Mouse (Mus musculus) ES-E14 (cell line): ENCODE results near the gene Smyd3. TPM values are rescaled to one million over a fixed set of nuclear protein-coding genes. Genes with fewer than 3 reads are reported as not detected.

Source experiments
- DNase-seq: peaks from one replicate; pipeline ENCODE4 v3.0.0-alpha.2; 2013; ENCODE audit warnings: low read depth, low spot score
- H3K27ac ChIP-seq: 2 replicates; pipeline ENCODE4 v1.5.1; 2012; ENCODE audit warnings: low read depth, mild to moderate bottlenecking, low read length, moderate library complexity, mixed read lengths; ENCODE audit not compliant: poor library complexity, insufficient read depth, severe bottlenecking
- H3K36me3 ChIP-seq: 2 replicates; pipeline ENCODE4 v1.6.1; 2012; ENCODE audit warnings: mild to moderate bottlenecking, low read length, moderate library complexity, mixed read lengths; ENCODE audit not compliant: control insufficient read depth, poor library complexity, insufficient read depth, severe bottlenecking
- H3K4me1 ChIP-seq, 2 experiments: fragments of 150-350 bp in 1 of 2; sonication (generic) in 1 of 2; 2 replicates each; pipeline ENCODE4 v1.6.1; 2012; ENCODE audit warnings: low read length in 2 of 2, mild to moderate bottlenecking in 1 of 2, mixed read lengths in 1 of 2; ENCODE audit not compliant: control insufficient read depth in 2 of 2, insufficient read depth in 2 of 2, poor library complexity in 1 of 2
- H3K4me3 ChIP-seq, 2 experiments: fragments of 150-350 bp in 1 of 2; sonication (generic) in 1 of 2; 2 replicates each; pipeline ENCODE4 v1.5.1; 2012; ENCODE audit warnings: low read length in 2 of 2, low read depth in 1 of 2, mild to moderate bottlenecking in 1 of 2, mixed read lengths in 1 of 2; ENCODE audit not compliant: insufficient read depth in 1 of 2, poor library complexity in 1 of 2, severe bottlenecking in 1 of 2
- H3K9ac ChIP-seq: 2 replicates; pipeline ENCODE4 v1.6.1; 2012; ENCODE audit warnings: low read depth, mild to moderate bottlenecking, low read length, mixed read lengths; ENCODE audit not compliant: poor library complexity, insufficient read depth, severe bottlenecking
- H3K9me3 ChIP-seq: fragments of 150-350 bp; sonication (generic); 2 replicates; pipeline ENCODE4 v1.6.1; 2012; ENCODE audit warnings: low read depth, mild to moderate bottlenecking, low read length; ENCODE audit not compliant: control insufficient read depth, insufficient read depth
- CHD2 ChIP-seq: IDR thresholded peaks from 2 replicates; pipeline ENCODE4 v1.6.1; 2014; ENCODE audit warnings: mild to moderate bottlenecking, low read depth, low read length, inconsistent platforms
- HCFC1 ChIP-seq: IDR thresholded peaks from 2 replicates; pipeline ENCODE4 v1.6.1; 2012; ENCODE audit warnings: low read length, inconsistent platforms, borderline replicate concordance; ENCODE audit not compliant: insufficient read depth
- MAFK ChIP-seq: IDR thresholded peaks from 2 replicates; pipeline ENCODE4 v1.6.1; 2014; ENCODE audit warnings: mild to moderate bottlenecking, low read depth, low read length, inconsistent platforms; ENCODE audit not compliant: insufficient read depth
- ZC3H11A ChIP-seq: IDR thresholded peaks from 2 replicates; pipeline ENCODE4 v1.6.1; 2012; ENCODE audit warnings: low read depth, mild to moderate bottlenecking, inconsistent platforms, low read length, borderline replicate concordance
- ZNF384 ChIP-seq: IDR thresholded peaks from 2 replicates; pipeline ENCODE4 v1.6.1; 2012; ENCODE audit warnings: low read depth, low read length, inconsistent platforms
- in situ Hi-C, 2 experiments: fragments of 600-800 bp; cut with MboI; formaldehyde crosslinking; loops; one replicate each; pipeline ENCODE4 v1.15.1; 2025; ENCODE audit warnings: low sequenced_read_pairs in 2 of 2, inconsistent platforms in 1 of 2; ENCODE audit not compliant: unreplicated experiment in 2 of 2
- total RNA-seq: library from RNA; depleted of rRNA; stranded (reverse); fragments of 300-350 nt; gene quantifications from 2 replicates; pipeline ENCODE4 v1.2.3, GENCODE M21; 2012

Gene Smyd3
- total RNA-seq, 1 experiment, result 18.3 TPM

DNA sequence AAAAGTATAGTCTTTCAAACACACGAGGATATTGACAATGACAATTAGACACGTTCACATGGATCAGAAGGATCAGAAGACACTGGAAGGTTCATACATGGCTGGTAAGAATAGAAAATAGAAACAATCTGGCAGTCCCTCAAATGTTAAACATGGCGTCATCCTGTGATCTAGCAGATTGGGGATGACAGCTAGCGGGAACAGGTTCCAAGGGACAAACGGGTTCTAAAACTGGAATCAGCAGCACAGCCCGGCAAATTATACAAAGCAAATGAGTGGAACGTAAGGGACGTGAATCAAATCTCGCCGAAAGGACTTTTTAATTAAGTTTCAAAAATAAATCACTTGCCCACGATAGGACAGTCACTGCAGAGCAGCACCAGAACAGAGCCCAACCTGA, 81.2 kb downstream of the Smyd3 start:
- no peaks in the 10 kb centered on the region for H3K4me1 ChIP-seq
- in situ Hi-C loops, result no loop called here
- DNase-seq, result no peak
- no peaks in the 10 kb centered on the region for H3K9me3 ChIP-seq
- no peak overlapping the region for H3K9ac ChIP-seq
- no peak overlapping the region for H3K4me3 ChIP-seq
- H3K27ac ChIP-seq, result no peak overlapping the region
- no peaks in the 10 kb centered on the region for H3K36me3 ChIP-seq
- no peak for TF ChIP-seq HCFC1
- no peak for TF ChIP-seq MAFK
- no peak for TF ChIP-seq CHD2
- no peak for TF ChIP-seq ZNF384
- no peak for TF ChIP-seq ZC3H11A

DNA sequence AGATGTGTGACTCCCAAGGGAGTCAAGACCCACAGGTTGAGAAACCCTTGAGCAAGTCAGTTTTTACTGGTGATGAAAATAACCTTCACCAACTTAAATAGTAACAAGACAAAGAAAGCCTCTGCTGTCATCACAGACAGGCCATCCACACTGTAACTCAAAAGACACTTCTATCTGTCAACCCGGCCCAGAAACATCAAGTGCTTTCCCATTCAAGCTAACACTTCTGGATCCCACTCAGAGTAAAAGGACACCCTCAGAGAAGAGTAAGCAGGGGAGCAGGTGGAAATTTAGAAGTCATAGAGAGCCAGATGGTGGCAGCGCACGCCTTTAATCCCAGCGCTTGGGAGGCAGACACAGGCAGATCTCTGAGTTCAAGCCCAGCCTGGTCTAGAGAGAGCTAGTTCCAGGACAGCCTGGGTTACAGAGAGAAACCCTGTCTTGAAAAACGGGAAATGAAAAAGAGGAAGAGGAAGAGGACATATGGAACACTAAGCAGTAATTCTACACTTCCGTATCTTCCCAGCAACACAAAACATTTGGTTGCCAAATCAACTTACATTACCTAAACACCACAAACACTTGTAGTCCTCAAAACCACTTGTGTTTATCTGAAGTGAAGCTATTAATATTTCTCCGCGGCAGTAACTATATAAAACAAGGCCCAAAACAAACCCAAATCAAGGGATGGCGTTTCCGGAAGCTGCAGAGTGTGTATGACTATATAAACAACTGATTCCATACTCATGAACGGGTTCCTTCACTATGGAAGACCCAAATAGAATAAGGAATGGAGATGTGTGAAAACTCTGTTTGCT, 83.2 kb downstream of the Smyd3 start:
- in situ Hi-C loops, result no loop called here
- no peak overlapping the region for H3K4me3 ChIP-seq
- DNase-seq, result no peak
- no peak for TF ChIP-seq CHD2
- TF ChIP-seq MAFK, result no peak
- TF ChIP-seq HCFC1, result no peak
- TF ChIP-seq ZNF384, result no peak
- no peak for TF ChIP-seq ZC3H11A
- H3K36me3 ChIP-seq, result no peaks in the 10 kb centered on the region
- no peak overlapping the region for H3K9ac ChIP-seq
- H3K9me3 ChIP-seq, result no peaks in the 10 kb centered on the region
- H3K27ac ChIP-seq, result no peak overlapping the region
- H3K4me1 ChIP-seq, result no peaks in the 10 kb centered on the region

DNA sequence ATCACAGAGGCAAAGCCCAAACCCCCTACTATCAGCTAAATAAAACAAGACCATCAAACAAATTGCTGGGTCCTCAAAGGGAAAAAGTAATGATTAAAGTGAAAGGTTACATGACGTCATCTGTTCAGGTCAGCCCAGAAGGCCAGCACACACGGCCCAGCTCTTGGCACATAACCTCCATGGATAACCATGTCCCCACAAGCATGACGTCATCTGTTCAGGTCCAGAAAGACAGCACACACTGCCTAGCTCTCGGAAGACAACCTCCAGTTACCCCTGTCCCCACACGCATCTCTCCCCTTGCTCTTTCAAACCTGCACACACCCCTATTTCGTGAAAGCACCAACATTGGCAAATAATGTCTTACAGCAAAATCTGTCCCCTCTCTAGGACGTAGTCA, 84.0 kb downstream of the Smyd3 start:
- in situ Hi-C loops, result no loop called here

DNA sequence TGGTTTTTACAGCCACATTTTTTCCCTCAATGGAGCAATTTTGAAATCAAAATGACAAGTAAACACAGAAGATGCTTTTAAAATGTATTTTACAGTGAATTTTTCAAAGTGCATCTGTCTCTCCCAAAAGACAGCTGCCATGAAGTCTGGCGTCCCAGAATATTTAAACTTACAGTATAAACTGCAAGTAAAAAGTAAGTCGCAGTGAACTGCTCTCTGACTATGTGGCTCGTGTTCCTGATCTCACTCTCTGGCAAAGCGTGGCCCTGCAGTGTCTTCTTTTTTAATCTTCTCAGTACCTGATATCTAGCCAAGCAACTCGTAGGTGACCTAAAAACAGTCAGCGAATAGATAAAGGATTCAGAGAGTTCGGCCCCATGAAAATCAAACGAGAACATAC, 84.5 kb downstream of the Smyd3 start:
- H3K36me3 ChIP-seq, result no peaks in the 10 kb centered on the region
- no peak for DNase-seq
- TF ChIP-seq ZNF384 (no peak), MAFK (no peak), CHD2 (no peak), ZC3H11A (no peak), HCFC1 (no peak)

More for the DNA sequence above, 84.0 kb downstream of the Smyd3 start:
- H3K36me3 ChIP-seq, result no peaks in the 10 kb centered on the region
- no peak for TF ChIP-seq HCFC1
- TF ChIP-seq ZC3H11A, result no peak
- TF ChIP-seq ZNF384, result no peak
- TF ChIP-seq MAFK, result no peak
- TF ChIP-seq CHD2, result no peak
- no peak overlapping the region for H3K9ac ChIP-seq
- H3K9me3 ChIP-seq, result no peaks in the 10 kb centered on the region
- H3K27ac ChIP-seq, result no peak overlapping the region
- no peak for DNase-seq
- no peak overlapping the region for H3K4me3 ChIP-seq
- no peaks in the 10 kb centered on the region for H3K4me1 ChIP-seq

More for the DNA sequence above, 84.5 kb downstream of the Smyd3 start:
- no peak overlapping the region for H3K9ac ChIP-seq
- no peaks in the 10 kb centered on the region for H3K9me3 ChIP-seq
- in situ Hi-C loops, result no loop called here
- H3K4me1 ChIP-seq, result no peaks in the 10 kb centered on the region
- no peak overlapping the region for H3K4me3 ChIP-seq
- H3K27ac ChIP-seq, result no peak overlapping the region
